Mouse (Mus musculus) heart, adult 2 months (tissue): ENCODE results near the gene Pvr. TPM values are rescaled to one million over a fixed set of nuclear protein-coding genes. Genes with fewer than 3 reads are reported as not detected.

ENCODE experiments used
- DNase-seq, 2 experiments: peaks; one replicate each; pipeline ENCODE4 v3.0.0; 2021
- H3K27ac ChIP-seq: fragments of 200-600 bp; 2 replicates; pipeline ENCODE4 v1.8.1; 2022
- H3K27me3 ChIP-seq: fragments of 200-500 bp; 2 replicates; pipeline ENCODE4 v1.6.1; 2012; ENCODE audit warnings: mild to moderate bottlenecking, low read length, inconsistent platforms, mixed read lengths; ENCODE audit not compliant: control insufficient read depth, insufficient read depth
- H3K36me3 ChIP-seq: fragments of 200-500 bp; 2 replicates; pipeline ENCODE4 v1.6.1; 2012; ENCODE audit warnings: low read length, inconsistent platforms; ENCODE audit not compliant: control insufficient read depth, insufficient read depth
- H3K4me1 ChIP-seq: fragments of 200-500 bp; 2 replicates; pipeline ENCODE4 v1.6.1; 2011; ENCODE audit warnings: low read length; ENCODE audit not compliant: control insufficient read depth, insufficient read depth
- H3K4me3 ChIP-seq: fragments of 200-600 bp; 2 replicates; pipeline ENCODE4 v1.8.1; 2022
- H3K79me2 ChIP-seq: fragments of 200-500 bp; replicated peaks from 2 replicates; pipeline ENCODE4 v1.6.1; 2012; ENCODE audit warnings: mild to moderate bottlenecking, inconsistent platforms, low read length, moderate library complexity, mixed read lengths; ENCODE audit not compliant: control insufficient read depth, insufficient read depth
- H3K9ac ChIP-seq: fragments of 200-500 bp; 2 replicates; pipeline ENCODE4 v1.6.1; 2012; ENCODE audit warnings: low read depth, mild to moderate bottlenecking, control low read depth, inconsistent platforms, low read length, mixed read lengths
- CTCF ChIP-seq: fragments of 200-600 bp; IDR thresholded peaks from 2 replicates; pipeline ENCODE4 v1.8.1; 2022; ENCODE audit warnings: antibody characterized with exemption, mild to moderate bottlenecking, moderate library complexity
- EP300 ChIP-seq: fragments of 200-500 bp; IDR thresholded peaks from 2 replicates; pipeline ENCODE4 v1.6.1; 2011; ENCODE audit warnings: low read depth, low read length, control low read depth; ENCODE audit not compliant: insufficient read depth
- POLR2A ChIP-seq: fragments of 200-500 bp; IDR thresholded peaks from 2 replicates; pipeline ENCODE4 v1.6.1; 2011; ENCODE audit warnings: mild to moderate bottlenecking, low read depth, low read length, control low read depth; ENCODE audit not compliant: insufficient read depth
- WGBS: fragments of 180-500 bp; shearing (Covaris S2); methylation state at CpG from one replicate; pipeline ENCODE4 v1.1.7; 2018; 5-methylcytosine and 5-hydroxymethylcytosine counted together
- intact Hi-C: fragments of 180-260 bp; cut with DNase I; formaldehyde crosslinking; loops from one replicate; pipeline ENCODE4 v1.15.1; 2025
- long read RNA-seq: library from polyadenylated mRNA; stranded (forward); transcript quantifications from one replicate; pipeline ENCODE4 v2.0.0, GENCODE M21; 2021
- polyA plus RNA-seq: library from polyadenylated mRNA; depleted of rRNA; stranded (reverse); fragments of >200 nt; gene quantifications from 2 replicates; pipeline ENCODE4 v1.2.3, GENCODE M21; 2012; rRNA removed
- total RNA-seq, 2 experiments: library from RNA; stranded (reverse); gene quantifications; 2 replicates each; pipeline ENCODE4 v1.2.3; 2021

Pvr gene
- total RNA-seq (10 to 100 TPM; 20.1 to 24.5 TPM), polyA plus RNA-seq (18.1 and 34.0 TPM in 2 replicates)
- long read RNA-seq, transcript Pvr-201 (8 exons, 2,905 nt) = major isoform, 8 of 9 reads
- long read RNA-seq, partial matches to known transcripts = 0 of 9 reads
- long read RNA-seq, other reads (novel, unspliced or antisense) = 0 of 9 reads

GRCm38 (mm10) chr7:19920506-19921261, at the start of gene Pvr:
TSS of gene Pvr (minus strand) at chr7:19921160.
- WGBS = under 1% methylated on average over 60 of the region's 60 CpGs
- Histone ChIP-seq H3K9ac (peak within 1 kb of the TSS; percentile 72), H3K79me2 (0 out of 2 replicates have a peak, but pooled peaks cover 1% of the 10 kb centered on the region), H3K27me3 (no peaks in the 10 kb centered on the region), H3K4me3 (peak within 1 kb of the TSS; percentile 79), H3K4me1 (peaks cover 5% of the 10 kb centered on the region), H3K36me3 (no peaks in the 10 kb centered on the region; the same call in 1 of the 2 replicates), H3K27ac (peak within 1 kb of the TSS; percentile 82)
- peak; percentile 84 to 90 for DNase-seq
- intact Hi-C loops = loop anchor here (2.0 kb wide), 1 partner anchor 14 kb away; no protein-coding TSS in a partner anchor
- TF ChIP-seq CTCF = peak; percentile 54
- TF ChIP-seq EP300 = peak; percentile 44; the same call in 1 of the 2 replicates
- TF ChIP-seq POLR2A = peak; percentile 81

GRCm38 (mm10) chr7:19970196-19970595, 49.2 kb upstream of the Pvr start:
- TF ChIP-seq POLR2A = no peak
- Histone ChIP-seq H3K27ac (no peak overlapping the region), H3K27me3 (no peaks in the 10 kb centered on the region), H3K79me2 (no peaks in the 10 kb centered on the region), H3K4me3 (no peak overlapping the region), H3K4me1 (no peaks in the 10 kb centered on the region), H3K36me3 (no peaks in the 10 kb centered on the region), H3K9ac (no peak overlapping the region)
- WGBS = 89% methylated on average over 8 of the region's 8 CpGs
- intact Hi-C loops = no loop called here
- peak in 1 of 2 experiments; percentile 1 for DNase-seq

DNA sequence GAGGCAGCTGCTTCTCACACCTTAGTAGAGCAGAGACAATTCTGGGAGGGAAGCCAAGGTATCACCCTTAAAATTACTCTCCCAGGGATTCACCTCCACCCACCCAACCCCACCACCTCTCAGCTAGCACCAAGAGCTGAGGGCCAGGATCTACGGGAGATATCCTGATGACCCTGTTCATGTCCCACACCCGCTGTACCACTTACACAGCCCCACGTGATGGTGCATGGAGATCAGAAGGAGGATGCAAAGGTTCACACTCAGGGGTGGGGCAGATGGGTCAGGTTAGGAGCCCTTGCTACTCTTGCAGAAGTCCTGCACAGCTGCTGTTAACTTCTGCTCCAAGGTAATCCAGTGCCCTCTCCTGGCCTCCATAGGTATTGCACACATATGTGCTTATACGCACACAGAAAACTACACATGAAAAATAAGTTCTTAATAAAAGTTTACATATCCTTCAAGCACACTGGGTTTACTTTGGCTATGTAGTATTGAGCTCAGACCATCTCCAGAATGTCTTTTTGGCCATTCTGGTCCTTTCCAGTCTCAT, 48.7 kb upstream of the Pvr start:
- Histone ChIP-seq H3K36me3 (no peaks in the 10 kb centered on the region), H3K27me3 (no peaks in the 10 kb centered on the region), H3K27ac (no peak overlapping the region), H3K9ac (no peak overlapping the region), H3K4me3 (no peak overlapping the region), H3K4me1 (no peaks in the 10 kb centered on the region), H3K79me2 (no peaks in the 10 kb centered on the region)
- WGBS = 96% methylated on average over 4 of the region's 4 CpGs
- TF ChIP-seq EP300 (no peak), POLR2A (no peak), CTCF (no peak)
- intact Hi-C loops = no loop called here
- peak in 1 of 2 experiments; percentile 7 for DNase-seq

DNA sequence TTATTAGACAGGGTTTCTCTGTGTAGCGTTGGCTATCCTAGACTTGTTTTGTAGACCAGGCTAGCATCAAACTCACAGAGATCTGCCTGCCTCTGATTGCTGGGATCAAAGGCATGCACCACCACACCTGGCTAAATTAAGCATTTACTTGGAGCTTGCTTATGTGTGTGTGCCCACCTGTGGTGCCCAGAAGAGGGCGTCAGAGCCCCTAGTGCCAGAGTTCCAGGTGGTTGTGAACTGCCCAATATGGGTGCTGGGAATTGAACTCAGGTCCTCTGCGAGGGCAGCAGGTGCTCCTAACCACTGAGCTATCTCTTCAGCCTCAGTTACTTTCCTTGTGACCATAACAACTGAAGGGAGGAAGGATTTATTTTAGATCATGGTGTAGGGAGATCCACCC, 48.1 kb upstream of the Pvr start:
- H3K36me3 ChIP-seq = no peaks in the 10 kb centered on the region
- no peaks in the 10 kb centered on the region for H3K79me2 ChIP-seq
- TF ChIP-seq EP300 = no peak
- H3K27me3 ChIP-seq = no peaks in the 10 kb centered on the region
- 66% methylated on average over 3 of the region's 3 CpGs for WGBS
- no peak overlapping the region for H3K9ac ChIP-seq
- intact Hi-C loops = no loop called here
- no peak overlapping the region for H3K27ac ChIP-seq
- H3K4me3 ChIP-seq = no peak overlapping the region
- peak in 1 of 2 experiments; percentile 3 for DNase-seq
- no peaks in the 10 kb centered on the region for H3K4me1 ChIP-seq

DNA sequence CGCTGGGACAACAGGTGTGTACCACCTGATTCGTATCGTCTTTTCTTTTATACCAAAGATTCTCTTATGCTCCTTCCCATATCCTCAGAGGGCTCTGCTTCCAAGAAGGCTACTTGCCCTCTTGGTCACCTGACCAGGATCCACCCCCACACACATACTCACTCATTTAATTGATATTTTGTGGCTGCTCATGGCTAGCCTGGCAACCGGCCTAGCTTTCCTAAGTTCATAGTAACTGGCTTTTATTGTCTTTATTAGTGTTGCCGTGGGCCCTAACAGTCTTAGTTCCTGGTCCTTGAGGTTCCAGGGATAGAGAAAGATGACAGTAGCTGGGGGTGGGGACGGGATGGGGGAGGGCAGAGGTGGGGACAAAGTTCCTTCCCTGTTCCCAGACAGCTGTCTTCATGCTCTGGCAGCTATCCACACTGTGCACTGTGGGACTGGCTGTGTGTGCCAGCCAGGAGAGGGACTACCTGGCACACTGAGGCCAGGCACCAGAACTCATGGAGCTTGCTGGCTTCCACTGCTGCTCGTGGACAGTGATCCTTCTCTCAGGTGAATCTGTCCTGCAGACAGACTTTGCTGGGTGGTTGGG, 44.1 kb upstream of the Pvr start, which contains the start of gene Ceacam20:
TSS of gene Ceacam20 (plus strand) at position 428 of the 595 bp plus-strand sequence.
- H3K27ac ChIP-seq = no peak within 1 kb of the TSS
- intact Hi-C loops = no loop called here
- 65% methylated on average over 7 of the region's 7 CpGs for WGBS
- no peaks in the 10 kb centered on the region for H3K4me1 ChIP-seq
- DNase-seq = peak in 1 of 2 experiments; percentile 4
- TF ChIP-seq EP300 (no peak), POLR2A (no peak), CTCF (no peak)
- H3K79me2 ChIP-seq = no peaks in the 10 kb centered on the region
- no peaks in the 10 kb centered on the region for H3K36me3 ChIP-seq
- H3K27me3 ChIP-seq = no peaks in the 10 kb centered on the region
- H3K9ac ChIP-seq = no peak within 1 kb of the TSS
- no peak within 1 kb of the TSS for H3K4me3 ChIP-seq
